Mouse (Mus musculus): ENCODE data around the gene Arl6. TPM values are rescaled to one million over a fixed set of nuclear protein-coding genes. Genes with fewer than 3 reads are reported as not detected.

Arl6 gene
- total RNA-seq, 2 experiments from 2014 or later = 3.7 to 4.2 TPM

DNA sequence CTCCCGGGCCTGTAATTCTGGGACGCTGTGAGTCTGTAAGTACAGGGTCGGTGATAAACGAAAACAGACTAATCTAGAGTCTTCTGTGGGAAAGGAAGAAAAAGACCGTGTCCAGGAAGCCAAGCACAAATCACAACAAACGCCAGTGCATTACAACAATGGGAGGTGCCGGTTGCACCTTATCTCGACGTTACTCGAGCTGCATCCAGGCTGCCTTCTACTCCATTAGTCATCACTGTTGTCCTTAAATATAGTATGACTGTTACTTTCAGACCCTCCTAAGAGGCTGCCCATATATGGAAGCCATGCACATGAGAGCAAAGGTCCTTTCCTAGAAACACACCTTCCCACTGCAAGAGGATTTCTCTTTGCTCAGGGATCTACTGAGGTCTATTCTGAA lies 51.4 kb downstream of the Arl6 start:
- DNase-seq = no peak

DNA sequence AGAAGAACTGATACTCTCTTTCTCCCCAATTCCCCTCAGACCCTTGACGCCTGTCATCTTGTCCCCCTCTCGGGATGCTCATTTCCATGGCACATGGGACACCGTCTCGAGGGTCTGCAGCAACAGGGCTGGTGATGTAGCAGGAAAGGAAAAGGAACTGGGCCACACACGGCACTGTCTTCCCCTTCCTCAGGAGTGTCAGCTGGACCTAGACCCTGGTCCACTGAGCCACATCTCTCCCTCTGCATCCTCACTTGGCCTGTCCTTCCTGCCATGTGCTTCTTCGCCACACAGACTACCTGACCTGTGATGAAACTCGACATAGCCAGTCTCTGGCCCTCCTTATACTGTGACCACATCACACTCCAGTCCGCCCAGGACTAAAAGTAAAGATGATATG lies 52.3 kb downstream of the Arl6 start:
- no peak for DNase-seq

DNA sequence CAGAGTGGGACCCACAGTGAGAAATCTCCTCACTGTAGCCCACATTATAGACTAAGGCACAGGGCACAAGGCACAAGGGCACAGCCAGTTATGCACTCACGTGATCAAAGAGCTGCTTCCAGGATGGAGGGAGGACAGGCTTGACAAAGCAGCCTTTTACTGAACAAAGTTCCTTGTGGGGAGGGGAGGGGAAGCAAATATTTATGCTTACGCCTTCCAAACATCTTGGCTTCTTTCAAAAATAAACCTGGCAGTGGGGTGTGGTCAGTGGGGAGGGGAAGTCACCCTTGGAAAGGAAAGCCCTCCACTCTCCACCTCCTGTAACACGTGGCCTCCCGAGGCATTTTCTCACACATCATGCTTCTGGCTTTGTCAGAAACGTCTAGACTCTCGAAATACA lies 52.9 kb downstream of the Arl6 start:
- no peak for DNase-seq

- no peak for DNase-seq
Observed at GRCm38 (mm10) chr16:59585706-59586244, 53.4 kb downstream of the Arl6 start.

DNA sequence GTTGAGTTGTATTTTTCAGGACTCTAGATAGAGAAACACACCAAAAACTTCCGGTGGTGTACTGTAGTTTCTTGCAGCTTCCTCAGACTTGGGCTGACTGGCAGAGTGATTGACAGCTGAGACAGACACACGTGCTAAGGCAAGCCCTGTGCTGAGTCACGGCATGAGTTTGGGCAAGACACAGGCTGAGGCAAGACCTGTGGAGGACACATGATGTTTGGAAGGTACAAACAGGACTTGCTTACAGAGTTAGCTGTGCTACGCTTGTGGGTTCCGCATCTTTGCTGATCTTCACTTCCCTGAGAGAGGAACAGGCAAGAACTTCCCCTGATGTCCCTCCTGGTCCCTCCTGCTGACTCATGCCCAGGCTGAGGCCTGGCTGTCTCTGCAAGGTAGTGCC lies 55.7 kb downstream of the Arl6 start:
- no peak for DNase-seq

- no peak for DNase-seq
Observed at GRCm38 (mm10) chr16:59579237-59579636, 60.0 kb downstream of the Arl6 start.

GRCm38 (mm10) chr16:59573961-59574360 lies 65.2 kb downstream of the Arl6 start:
- no peak for DNase-seq

- DNase-seq = no peak
Observed at GRCm38 (mm10) chr16:59572685-59573084, 66.5 kb downstream of the Arl6 start.

DNA sequence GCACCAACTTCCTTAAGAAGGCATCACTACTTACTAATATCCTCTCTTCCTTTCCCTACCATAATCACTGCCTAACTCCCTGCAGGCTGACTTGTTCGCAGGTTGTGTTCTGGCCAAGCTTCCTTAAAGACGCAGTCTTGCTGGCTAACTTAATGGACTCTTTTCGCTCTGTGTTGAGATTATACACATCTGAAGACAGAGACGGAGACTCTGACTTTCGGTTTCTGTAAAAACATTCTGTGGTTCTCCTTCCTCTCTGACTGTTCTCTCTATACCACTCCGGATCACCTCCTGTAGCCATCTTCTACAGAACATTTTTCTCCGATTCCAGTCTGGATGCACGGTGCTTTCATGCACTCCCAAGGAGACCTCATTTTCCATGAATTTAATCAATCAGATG lies 68.4 kb downstream of the Arl6 start:
- no peak for DNase-seq

GRCm38 (mm10) chr16:59569837-59570236 lies 69.4 kb downstream of the Arl6 start:
- DNase-seq = no peak

DNA sequence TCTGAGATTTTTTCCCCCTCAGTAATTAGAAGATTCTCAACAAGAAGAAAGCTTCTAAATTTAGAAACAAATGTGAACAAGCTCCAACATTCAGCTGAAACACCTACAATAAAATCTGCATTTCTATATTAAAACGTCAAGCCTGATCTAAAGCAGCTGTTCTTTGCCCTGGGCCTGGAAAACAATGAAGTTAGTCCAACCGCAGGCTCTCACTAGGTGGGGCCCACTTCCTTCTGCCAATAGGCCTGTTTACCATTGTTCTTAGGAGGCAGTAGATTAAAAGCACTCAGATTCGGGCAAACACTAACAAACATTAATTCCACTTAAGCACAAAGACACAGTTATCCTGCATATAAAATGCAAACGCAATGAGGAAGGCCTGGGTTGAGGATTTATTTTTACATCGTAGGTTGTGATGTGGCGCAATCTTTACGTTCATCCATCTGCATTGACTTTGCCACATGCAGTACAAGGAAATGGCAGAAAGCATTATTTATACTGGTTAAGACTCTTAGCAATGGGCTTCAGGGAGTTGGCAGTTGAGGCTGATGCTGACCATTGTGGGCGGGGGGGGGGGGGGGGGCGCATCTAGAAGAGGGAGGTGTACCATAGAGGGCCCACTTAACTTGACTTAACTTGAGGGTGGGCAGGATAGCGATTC lies 71.3 kb downstream of the Arl6 start:
- no peak for DNase-seq

- no peak for DNase-seq
Observed at GRCm38 (mm10) chr16:59566437-59566836, 72.8 kb downstream of the Arl6 start.

DNA sequence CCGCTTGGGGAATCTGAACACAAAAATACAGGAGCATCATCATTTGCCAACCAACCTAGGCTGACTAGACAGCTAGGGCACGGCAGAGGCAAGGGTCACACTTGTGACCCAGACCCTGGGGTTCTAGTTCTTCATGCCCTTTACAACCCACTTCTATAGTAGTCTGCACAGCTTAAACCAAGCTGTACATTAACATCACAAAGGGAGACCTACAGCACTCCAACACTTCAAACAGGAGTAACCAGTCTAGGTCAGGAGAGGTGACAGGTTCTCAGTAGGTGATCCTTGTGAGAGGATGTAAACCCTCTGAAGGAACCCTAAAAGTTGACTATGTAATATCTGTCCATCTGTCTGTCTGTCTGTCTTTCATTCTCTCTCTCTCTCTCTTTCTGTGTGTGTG lies 73.6 kb downstream of the Arl6 start:
- DNase-seq = no peak

DNA sequence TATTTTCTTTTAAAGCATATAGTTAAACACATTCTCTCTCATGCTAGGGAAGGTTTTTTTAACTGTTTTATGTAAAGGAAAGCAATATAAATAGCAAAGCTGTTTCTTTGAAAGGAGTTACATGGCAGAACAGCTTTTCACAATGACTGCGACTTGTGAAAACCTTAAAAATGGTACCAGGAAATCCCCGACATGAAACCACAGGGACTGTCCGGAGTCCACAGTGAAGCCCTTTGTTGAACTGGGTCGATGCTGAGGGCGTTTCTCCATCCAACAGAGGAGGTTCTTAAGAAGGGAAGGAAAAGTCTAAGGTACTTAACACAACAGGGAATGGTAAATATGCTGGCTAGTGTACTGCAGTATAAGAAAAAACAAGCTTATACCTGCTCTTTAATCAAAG lies 75.2 kb downstream of the Arl6 start:
- DNase-seq = no peak

Other genes with a start within 250 kb of the Arl6 start
- not detected for gene Gabrr3, start 232.1 kb downstream of the Arl6 start, total RNA-seq (2021)
- gene Riox2, start 167.6 kb downstream of the Arl6 start, total RNA-seq (2021) = 10 to 100 TPM; 11.5 to 13.4 TPM
- 10 to 100 TPM; 28.1 to 29.0 TPM for gene Crybg3, start 38.4 kb downstream of the Arl6 start, total RNA-seq (2021)